Mouse (Mus musculus): Measurements from ENCODE around the gene Tbx10. TPM values are rescaled to one million over a fixed set of nuclear protein-coding genes. Genes with fewer than 3 reads are reported as not detected.

Gene Tbx10
- 0.03 TPM for polyA plus RNA-seq (2021)

DNA sequence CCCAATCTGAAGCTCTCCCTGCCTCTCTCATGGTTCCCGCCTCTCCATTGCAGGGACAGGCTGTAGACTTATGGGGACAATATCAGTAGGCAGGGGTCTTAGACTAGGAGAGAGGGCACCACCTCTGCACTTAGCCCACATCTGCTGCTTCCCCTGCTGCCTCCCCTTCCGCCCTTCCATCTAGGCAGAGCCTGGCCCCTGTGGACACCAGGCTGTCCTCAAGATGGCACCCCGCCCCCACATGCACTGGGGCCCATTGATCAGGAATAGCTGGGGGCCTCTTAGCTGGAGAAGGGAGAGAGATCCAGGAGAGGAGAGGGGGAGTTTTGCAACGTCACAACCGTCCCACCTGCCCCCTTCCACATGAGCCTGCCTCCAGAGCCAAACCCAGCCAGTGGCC is at the start of gene Tbx10:
Gene Tbx10 (plus strand): TSS at position 337 of the 400 bp plus-strand sequence.
- TF ChIP-seq CTCF (IDR thresholded peaks at IDR 0.05), result no peak
- peaks cover 21% of the 10 kb centered on the region for H3K27me3 ChIP-seq
- in situ Hi-C loops (cut with MboI; ENCODE audit: low pct_unique_long_range_greater_than_20kb), result no loop called here
- no peak for ATAC-seq
- ChIA-PET POLR2A (no interaction called here), CTCF (interaction anchor here (0.9 to 2.7 kb wide), 2 partner anchors 12 to 46 kb away, joined by 3 to 7 read pairs; no protein-coding TSS in a partner anchor)
- no peak for DNase-seq (ENCODE audit: low read depth, low spot score)

- in situ Hi-C loops (cut with MboI; ENCODE audit: low pct_unique_long_range_greater_than_20kb), result no loop called here
- ChIA-PET POLR2A (no interaction called here), CTCF (interaction anchor here (0.9 kb wide), 1 partner anchor 37 kb away, joined by 3 read pairs; no protein-coding TSS in a partner anchor)
- H3K27me3 ChIP-seq, result peaks cover 4% of the 10 kb centered on the region
- ATAC-seq (no peak), DNase-seq (ENCODE audit: low read depth, low spot score) (no peak)
- no peak for TF ChIP-seq CTCF (IDR thresholded peaks at IDR 0.05)
These were observed 49.4 kb upstream of the Tbx10 start for GRCm38 (mm10) chr19:3942986-3943735.

DNA sequence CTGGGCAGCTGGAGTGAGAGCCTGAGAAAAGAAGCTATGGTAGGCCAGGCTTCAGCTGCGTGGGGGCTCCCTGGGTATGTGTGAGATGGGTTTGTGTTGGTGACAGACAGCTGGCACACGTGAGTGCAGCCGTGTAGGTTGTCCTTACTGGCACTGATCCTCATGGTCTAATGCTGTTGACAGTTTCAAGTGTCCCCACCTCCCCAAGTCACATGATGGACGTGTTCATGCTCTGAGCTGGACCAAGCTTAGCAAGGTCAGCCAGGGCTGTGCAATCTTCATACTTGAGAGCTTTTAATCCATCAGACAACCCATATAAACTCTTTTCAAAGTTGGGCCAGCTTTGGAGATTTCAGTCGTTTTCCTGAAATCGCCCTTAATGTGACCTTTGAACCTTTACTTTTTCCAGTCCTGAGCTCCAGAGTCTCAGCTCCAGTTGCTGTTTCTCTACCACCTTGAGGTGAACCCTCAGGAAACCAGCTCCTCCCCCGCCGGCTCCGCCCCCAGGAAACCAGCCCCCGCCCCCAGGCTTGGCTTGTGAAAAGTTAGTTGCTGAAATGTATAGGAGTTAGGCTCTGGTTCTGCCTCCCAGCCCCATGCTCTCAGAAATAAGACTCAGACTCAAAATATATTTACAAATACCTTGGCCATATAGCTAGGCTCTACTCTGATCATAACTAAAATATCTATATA is 46.5 kb upstream of the Tbx10 start:
- no peak for TF ChIP-seq CTCF (IDR thresholded peaks at IDR 0.05)
- DNase-seq (ENCODE audit: low read depth, low spot score) (no peak), ATAC-seq (no peak)
- in situ Hi-C loops (cut with MboI; ENCODE audit: low pct_unique_long_range_greater_than_20kb), result loop anchor here (5.0 kb wide), 1 partner anchor 36 kb away; no protein-coding TSS in a partner anchor
- H3K27me3 ChIP-seq, result peaks cover 6% of the 10 kb centered on the region
- CTCF ChIA-PET, result interaction anchor here (0.7 to 3.0 kb wide), 27 partner anchors 9 to 106 kb away, joined by 3 to 32 read pairs (median 4); partner anchors contain the start of genes Acy3, Aldh3b1, Aldh3b3 and Gm49405
- POLR2A ChIA-PET, result no interaction called here

GRCm38 (mm10) chr19:3946715-3947114 is 45.8 kb upstream of the Tbx10 start:
- ChIA-PET CTCF (interaction anchor here (0.6 to 3.0 kb wide), 36 partner anchors 8 to 110 kb away, joined by 3 to 32 read pairs (median 3); partner anchors contain the start of genes Acy3, Aldh3b1, Aldh3b3 and Gm49405), POLR2A (interaction anchor here (0.6 kb wide), 1 partner anchor 9 kb away, joined by 4 read pairs; no protein-coding TSS in a partner anchor)
- peak; percentile 95 for TF ChIP-seq CTCF (IDR thresholded peaks at IDR 0.05)
- in situ Hi-C loops (cut with MboI; ENCODE audit: low pct_unique_long_range_greater_than_20kb), result loop anchor here (5.0 kb wide), 1 partner anchor 36 kb away; no protein-coding TSS in a partner anchor
- no peak for DNase-seq (ENCODE audit: low read depth, low spot score)
- H3K27me3 ChIP-seq, result peaks cover 6% of the 10 kb centered on the region
- peak; percentile 48 for ATAC-seq

GRCm38 (mm10) chr19:3947813-3948212 is 44.7 kb upstream of the Tbx10 start:
- DNase-seq (ENCODE audit: low read depth, low spot score) (no peak), ATAC-seq (no peak)
- peaks cover 6% of the 10 kb centered on the region for H3K27me3 ChIP-seq
- POLR2A ChIA-PET, result no interaction called here
- in situ Hi-C loops (cut with MboI; ENCODE audit: low pct_unique_long_range_greater_than_20kb), result loop anchor here (5.0 kb wide), 1 partner anchor 34 kb away; no protein-coding TSS in a partner anchor
- no peak for TF ChIP-seq CTCF (IDR thresholded peaks at IDR 0.05)
- CTCF ChIA-PET, result interaction anchor here (1.0 to 3.0 kb wide), 12 partner anchors 16 to 104 kb away, joined by 3 to 32 read pairs (median 4); partner anchors contain the start of genes Gm49405, Ndufv1, Nudt8 and Tbx10

GRCm38 (mm10) chr19:3948546-3948945 is 44.0 kb upstream of the Tbx10 start:
- ChIA-PET POLR2A (no interaction called here), CTCF (interaction anchor here (1.6 to 3.0 kb wide), 2 partner anchors 21 to 65 kb away, joined by 3 to 26 read pairs; partner anchors contain the start of gene Ndufv1)
- no peak for ATAC-seq
- in situ Hi-C loops (cut with MboI; ENCODE audit: low pct_unique_long_range_greater_than_20kb), result loop anchor here (5.0 kb wide), 1 partner anchor 34 kb away; no protein-coding TSS in a partner anchor
- no peak for DNase-seq (ENCODE audit: low read depth, low spot score)
- H3K27me3 ChIP-seq, result peaks cover 7% of the 10 kb centered on the region
- no peak for TF ChIP-seq CTCF (IDR thresholded peaks at IDR 0.05)

DNA sequence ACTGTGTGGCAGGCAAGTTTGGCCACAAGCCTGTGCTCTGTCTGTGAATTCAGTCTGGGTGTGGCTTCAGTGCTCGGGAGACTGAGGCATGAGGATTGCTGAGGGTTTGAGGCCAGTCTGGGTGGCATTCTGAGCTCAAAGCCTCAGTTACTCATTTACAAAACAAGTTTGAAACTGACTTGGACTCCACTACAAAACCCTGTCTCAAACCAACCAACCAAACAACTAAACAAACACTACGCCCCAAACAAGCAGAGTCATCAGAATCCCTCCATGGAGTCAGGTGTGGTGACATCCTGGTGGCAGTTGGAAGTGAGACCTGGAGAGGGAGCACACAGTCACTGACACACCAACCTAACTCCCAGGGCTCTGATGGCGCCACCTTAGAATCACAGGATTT is 42.2 kb upstream of the Tbx10 start:
- DNase-seq (ENCODE audit: low read depth, low spot score) (no peak), ATAC-seq (no peak)
- in situ Hi-C loops (cut with MboI; ENCODE audit: low pct_unique_long_range_greater_than_20kb), result no loop called here
- ChIA-PET POLR2A (no interaction called here), CTCF (interaction anchor here (1.6 to 2.2 kb wide), 2 partner anchors 19 to 30 kb away, joined by 3 to 10 read pairs; no protein-coding TSS in a partner anchor)
- H3K27me3 ChIP-seq, result peaks cover 8% of the 10 kb centered on the region
- no peak for TF ChIP-seq CTCF (IDR thresholded peaks at IDR 0.05)

DNA sequence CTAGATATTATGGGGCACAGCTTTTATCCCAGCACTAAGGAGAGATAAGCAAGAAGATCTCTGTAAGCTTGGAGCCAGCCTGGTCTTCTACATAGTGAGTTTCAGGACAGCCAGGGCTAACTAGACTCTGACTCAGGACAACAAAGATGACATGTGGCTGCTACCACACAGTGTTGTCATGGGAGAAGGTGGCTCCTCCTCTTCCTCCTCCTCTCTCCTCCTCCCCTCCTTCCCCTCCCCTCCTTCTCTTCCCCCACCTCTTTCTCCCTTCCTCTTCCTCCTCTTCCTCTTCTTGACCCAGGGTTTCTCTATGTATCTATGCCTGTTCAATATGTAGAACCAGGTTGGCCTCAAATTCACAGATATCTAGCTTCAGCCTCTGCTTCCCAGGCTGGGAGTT is 41.1 kb upstream of the Tbx10 start:
- H3K27me3 ChIP-seq, result peaks cover 9% of the 10 kb centered on the region
- ATAC-seq (no peak), DNase-seq (ENCODE audit: low read depth, low spot score) (no peak)
- CTCF ChIA-PET, result interaction anchor here (1.0 to 2.2 kb wide), 5 partner anchors 23 to 178 kb away, joined by 3 to 10 read pairs (median 4); partner anchors contain the start of genes Gm49405 and Nudt8
- POLR2A ChIA-PET, result no interaction called here
- no peak for TF ChIP-seq CTCF (IDR thresholded peaks at IDR 0.05)
- in situ Hi-C loops (cut with MboI; ENCODE audit: low pct_unique_long_range_greater_than_20kb), result no loop called here

DNA sequence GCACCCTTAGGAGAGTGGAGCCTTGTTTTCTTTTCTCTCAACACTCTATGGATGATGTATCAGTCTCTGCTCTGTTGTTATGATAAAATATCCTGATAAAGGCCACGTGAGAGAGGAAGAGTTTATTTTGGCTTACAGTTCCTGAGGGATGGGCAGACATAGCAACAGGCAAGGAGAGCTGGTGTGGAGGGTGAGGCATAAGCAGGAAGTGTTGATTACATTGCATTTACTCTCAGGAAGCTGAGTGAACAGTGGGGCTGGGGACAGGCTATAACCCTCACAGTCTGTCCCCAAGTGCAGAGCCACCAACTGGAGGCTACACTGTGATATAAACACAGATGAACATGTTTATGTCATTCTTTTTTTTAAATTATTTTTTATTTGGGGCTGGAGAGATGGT is 40.5 kb upstream of the Tbx10 start:
- ATAC-seq, result no peak
- POLR2A ChIA-PET, result no interaction called here
- in situ Hi-C loops (cut with MboI; ENCODE audit: low pct_unique_long_range_greater_than_20kb), result no loop called here

GRCm38 (mm10) chr19:3955033-3955432 is 37.5 kb upstream of the Tbx10 start:
- TF ChIP-seq CTCF (IDR thresholded peaks at IDR 0.05), result no peak
- ATAC-seq, result no peak
- in situ Hi-C loops (cut with MboI; ENCODE audit: low pct_unique_long_range_greater_than_20kb), result no loop called here
- no peak for DNase-seq (ENCODE audit: low read depth, low spot score)
- POLR2A ChIA-PET, result no interaction called here
- peaks cover 12% of the 10 kb centered on the region for H3K27me3 ChIP-seq
- CTCF ChIA-PET, result interaction anchor here (1.0 to 1.3 kb wide), 3 partner anchors 9 to 25 kb away, joined by 3 to 5 read pairs (median 3); no protein-coding TSS in a partner anchor

More for the DNA sequence above, 40.5 kb upstream of the Tbx10 start:
- no peak for TF ChIP-seq CTCF (IDR thresholded peaks at IDR 0.05)
- no peak for DNase-seq (ENCODE audit: low read depth, low spot score)
- CTCF ChIA-PET, result interaction anchor here (1.0 to 2.2 kb wide), 4 partner anchors 22 to 41 kb away, joined by 3 to 10 read pairs (median 5); no protein-coding TSS in a partner anchor
- peaks cover 12% of the 10 kb centered on the region for H3K27me3 ChIP-seq
